Mouse (Mus musculus): Measurements from ENCODE around the gene Sp3. TPM values are rescaled to one million over a fixed set of nuclear protein-coding genes. Genes with fewer than 3 reads are reported as not detected.

The Sp3 gene
- polyA plus RNA-seq, 1 experiment from 2014 or later: 59.4 TPM

GRCm38 (mm10) chr2:72968536-72968935 lies 11.7 kb downstream of the Sp3 start:
- no peaks in the 10 kb centered on the region for H3K9me3 ChIP-seq (ENCODE audit: control insufficient read depth, low read length)
- no peak overlapping the region for H3K4me3 ChIP-seq (ENCODE audit: low read length)
- peaks cover 20% of the 10 kb centered on the region for H3K36me3 ChIP-seq (ENCODE audit: control insufficient read depth, insufficient read depth, low read length)
- no peaks in the 10 kb centered on the region for H3K27me3 ChIP-seq (ENCODE audit: control insufficient read depth, insufficient read depth, low read depth, low read length)
- 96% methylated on average over 1 of the region's 1 CpGs for WGBS
- no peak overlapping the region for H3K9ac ChIP-seq (ENCODE audit: low read length)
- no peak overlapping the region for H3K4me2 ChIP-seq (ENCODE audit: low read depth, low read length)
- H3K27ac ChIP-seq (ENCODE audit: low read length): no peak overlapping the region
- no peak for ATAC-seq (ENCODE audit: low read depth)
- H3K4me1 ChIP-seq (replicated peaks; ENCODE audit: control insufficient read depth, insufficient read depth, low read length): no peaks in the 10 kb centered on the region

GRCm38 (mm10) chr2:72965450-72965849 lies 14.8 kb downstream of the Sp3 start:
- Histone ChIP-seq H3K9ac (ENCODE audit: low read length) (no peak overlapping the region), H3K36me3 (ENCODE audit: control insufficient read depth, insufficient read depth, low read length) (peaks cover 15% of the 10 kb centered on the region), H3K27ac (ENCODE audit: low read length) (no peak overlapping the region), H3K4me3 (ENCODE audit: low read length) (no peak overlapping the region), H3K27me3 (ENCODE audit: control insufficient read depth, insufficient read depth, low read depth, low read length) (no peaks in the 10 kb centered on the region), H3K9me3 (ENCODE audit: control insufficient read depth, low read length) (no peaks in the 10 kb centered on the region), H3K4me2 (ENCODE audit: low read depth, low read length) (no peak overlapping the region), H3K4me1 (replicated peaks; ENCODE audit: control insufficient read depth, insufficient read depth, low read length) (no peaks in the 10 kb centered on the region)
- ATAC-seq (ENCODE audit: low read depth): no peak
- 87% methylated on average over 2 of the region's 2 CpGs for WGBS

- ATAC-seq (ENCODE audit: low read depth): no peak
- no peaks in the 10 kb centered on the region for H3K4me1 ChIP-seq (replicated peaks; ENCODE audit: control insufficient read depth, insufficient read depth, low read length)
- WGBS: 92% methylated on average over 3 of the region's 3 CpGs
- H3K9me3 ChIP-seq (ENCODE audit: control insufficient read depth, low read length): no peaks in the 10 kb centered on the region
- H3K27me3 ChIP-seq (ENCODE audit: control insufficient read depth, insufficient read depth, low read depth, low read length): no peaks in the 10 kb centered on the region
- no peak overlapping the region for H3K9ac ChIP-seq (ENCODE audit: low read length)
- H3K4me3 ChIP-seq (ENCODE audit: low read length): no peak overlapping the region
- no peak overlapping the region for H3K4me2 ChIP-seq (ENCODE audit: low read depth, low read length)
- H3K36me3 ChIP-seq (ENCODE audit: control insufficient read depth, insufficient read depth, low read length): peaks cover 17% of the 10 kb centered on the region
- no peak overlapping the region for H3K27ac ChIP-seq (ENCODE audit: low read length)
Observed at GRCm38 (mm10) chr2:72956415-72956814, 23.8 kb downstream of the Sp3 start.

- H3K36me3 ChIP-seq (ENCODE audit: control insufficient read depth, insufficient read depth, low read length): peaks cover 19% of the 10 kb centered on the region
- no peaks in the 10 kb centered on the region for H3K27me3 ChIP-seq (ENCODE audit: control insufficient read depth, insufficient read depth, low read depth, low read length)
- H3K4me3 ChIP-seq (ENCODE audit: low read length): no peak overlapping the region
- WGBS: 85% methylated on average over 3 of the region's 3 CpGs
- no peak overlapping the region for H3K9ac ChIP-seq (ENCODE audit: low read length)
- ATAC-seq (ENCODE audit: low read depth): no peak
- H3K27ac ChIP-seq (ENCODE audit: low read length): no peak overlapping the region
- H3K4me2 ChIP-seq (ENCODE audit: low read depth, low read length): no peak overlapping the region
- H3K9me3 ChIP-seq (ENCODE audit: control insufficient read depth, low read length): no peaks in the 10 kb centered on the region
- no peaks in the 10 kb centered on the region for H3K4me1 ChIP-seq (replicated peaks; ENCODE audit: control insufficient read depth, insufficient read depth, low read length)
Observed at GRCm38 (mm10) chr2:72952979-72953378, 27.3 kb downstream of the Sp3 start.

- Histone ChIP-seq H3K36me3 (ENCODE audit: control insufficient read depth, insufficient read depth, low read length) (peaks cover 21% of the 10 kb centered on the region), H3K4me3 (ENCODE audit: low read length) (no peak overlapping the region), H3K4me1 (replicated peaks; ENCODE audit: control insufficient read depth, insufficient read depth, low read length) (no peaks in the 10 kb centered on the region), H3K27ac (ENCODE audit: low read length) (no peak overlapping the region), H3K4me2 (ENCODE audit: low read depth, low read length) (no peak overlapping the region), H3K27me3 (ENCODE audit: control insufficient read depth, insufficient read depth, low read depth, low read length) (no peaks in the 10 kb centered on the region), H3K9me3 (ENCODE audit: control insufficient read depth, low read length) (no peaks in the 10 kb centered on the region), H3K9ac (ENCODE audit: low read length) (no peak overlapping the region)
- ATAC-seq (ENCODE audit: low read depth): no peak
- WGBS: 12% methylated on average over 1 of the region's 1 CpGs
Observed at GRCm38 (mm10) chr2:72935937-72936336, 44.3 kb downstream of the Sp3 start.

GRCm38 (mm10) chr2:72932186-72932585 lies 48.1 kb downstream of the Sp3 start:
- H3K9me3 ChIP-seq (ENCODE audit: control insufficient read depth, low read length): no peaks in the 10 kb centered on the region
- H3K27me3 ChIP-seq (ENCODE audit: control insufficient read depth, insufficient read depth, low read depth, low read length): no peaks in the 10 kb centered on the region
- H3K27ac ChIP-seq (ENCODE audit: low read length): no peak overlapping the region
- no peak overlapping the region for H3K9ac ChIP-seq (ENCODE audit: low read length)
- ATAC-seq (ENCODE audit: low read depth): no peak
- no peak overlapping the region for H3K4me3 ChIP-seq (ENCODE audit: low read length)
- no peaks in the 10 kb centered on the region for H3K4me1 ChIP-seq (replicated peaks; ENCODE audit: control insufficient read depth, insufficient read depth, low read length)
- peaks cover 8% of the 10 kb centered on the region; the same call in 1 of the 2 replicates for H3K36me3 ChIP-seq (ENCODE audit: control insufficient read depth, insufficient read depth, low read length)
- H3K4me2 ChIP-seq (ENCODE audit: low read depth, low read length): no peak overlapping the region

- Histone ChIP-seq H3K36me3 (ENCODE audit: control insufficient read depth, insufficient read depth, low read length) (no peaks in the 10 kb centered on the region), H3K27ac (ENCODE audit: low read length) (no peak overlapping the region), H3K9me3 (ENCODE audit: control insufficient read depth, low read length) (no peaks in the 10 kb centered on the region), H3K4me1 (replicated peaks; ENCODE audit: control insufficient read depth, insufficient read depth, low read length) (no peaks in the 10 kb centered on the region), H3K27me3 (ENCODE audit: control insufficient read depth, insufficient read depth, low read depth, low read length) (no peaks in the 10 kb centered on the region), H3K9ac (ENCODE audit: low read length) (no peak overlapping the region), H3K4me2 (ENCODE audit: low read depth, low read length) (no peak overlapping the region), H3K4me3 (ENCODE audit: low read length) (no peak overlapping the region)
- no peak for ATAC-seq (ENCODE audit: low read depth)
- 67% methylated on average over 10 of the region's 10 CpGs for WGBS
Observed at GRCm38 (mm10) chr2:72924981-72925380, 55.3 kb downstream of the Sp3 start.

GRCm38 (mm10) chr2:72916170-72916569 lies 64.1 kb downstream of the Sp3 start:
- ATAC-seq (ENCODE audit: low read depth): no peak
- Histone ChIP-seq H3K9ac (ENCODE audit: low read length) (no peak overlapping the region), H3K27me3 (ENCODE audit: control insufficient read depth, insufficient read depth, low read depth, low read length) (no peaks in the 10 kb centered on the region), H3K4me3 (ENCODE audit: low read length) (no peak overlapping the region), H3K4me2 (ENCODE audit: low read depth, low read length) (no peak overlapping the region), H3K36me3 (ENCODE audit: control insufficient read depth, insufficient read depth, low read length) (no peaks in the 10 kb centered on the region), H3K27ac (ENCODE audit: low read length) (no peak overlapping the region), H3K9me3 (ENCODE audit: control insufficient read depth, low read length) (no peaks in the 10 kb centered on the region), H3K4me1 (replicated peaks; ENCODE audit: control insufficient read depth, insufficient read depth, low read length) (no peaks in the 10 kb centered on the region)
- 70% methylated on average over 4 of the region's 4 CpGs for WGBS

GRCm38 (mm10) chr2:72915245-72915930 lies 64.9 kb downstream of the Sp3 start:
- Histone ChIP-seq H3K4me2 (ENCODE audit: low read depth, low read length) (no peak overlapping the region), H3K27ac (ENCODE audit: low read length) (no peak overlapping the region), H3K27me3 (ENCODE audit: control insufficient read depth, insufficient read depth, low read depth, low read length) (no peaks in the 10 kb centered on the region), H3K4me1 (replicated peaks; ENCODE audit: control insufficient read depth, insufficient read depth, low read length) (no peaks in the 10 kb centered on the region), H3K36me3 (ENCODE audit: control insufficient read depth, insufficient read depth, low read length) (no peaks in the 10 kb centered on the region), H3K9me3 (ENCODE audit: control insufficient read depth, low read length) (no peaks in the 10 kb centered on the region), H3K4me3 (ENCODE audit: low read length) (no peak overlapping the region), H3K9ac (ENCODE audit: low read length) (no peak overlapping the region)
- WGBS: 76% methylated on average over 7 of the region's 7 CpGs
- no peak for ATAC-seq (ENCODE audit: low read depth)

GRCm38 (mm10) chr2:72913458-72913760 lies 66.8 kb downstream of the Sp3 start:
- H3K9me3 ChIP-seq (ENCODE audit: control insufficient read depth, low read length): no peaks in the 10 kb centered on the region
- no peak for ATAC-seq (ENCODE audit: low read depth)
- 56% methylated on average over 7 of the region's 7 CpGs for WGBS
- H3K4me2 ChIP-seq (ENCODE audit: low read depth, low read length): no peak overlapping the region
- no peaks in the 10 kb centered on the region for H3K4me1 ChIP-seq (replicated peaks; ENCODE audit: control insufficient read depth, insufficient read depth, low read length)
- no peak overlapping the region for H3K27ac ChIP-seq (ENCODE audit: low read length)
- H3K4me3 ChIP-seq (ENCODE audit: low read length): no peak overlapping the region
- no peak overlapping the region for H3K9ac ChIP-seq (ENCODE audit: low read length)
- H3K36me3 ChIP-seq (ENCODE audit: control insufficient read depth, insufficient read depth, low read length): no peaks in the 10 kb centered on the region
- H3K27me3 ChIP-seq (ENCODE audit: control insufficient read depth, insufficient read depth, low read depth, low read length): no peaks in the 10 kb centered on the region

Data from lung, embryonic 16.5 days (tissue).